Mouse (Mus musculus): ENCODE results near the gene Herpud1. TPM values are rescaled to one million over a fixed set of nuclear protein-coding genes. Genes with fewer than 3 reads are reported as not detected.

Herpud1 gene
- total RNA-seq, 2 experiments from 2014 or later = 68.3 to 78.2 TPM

DNA sequence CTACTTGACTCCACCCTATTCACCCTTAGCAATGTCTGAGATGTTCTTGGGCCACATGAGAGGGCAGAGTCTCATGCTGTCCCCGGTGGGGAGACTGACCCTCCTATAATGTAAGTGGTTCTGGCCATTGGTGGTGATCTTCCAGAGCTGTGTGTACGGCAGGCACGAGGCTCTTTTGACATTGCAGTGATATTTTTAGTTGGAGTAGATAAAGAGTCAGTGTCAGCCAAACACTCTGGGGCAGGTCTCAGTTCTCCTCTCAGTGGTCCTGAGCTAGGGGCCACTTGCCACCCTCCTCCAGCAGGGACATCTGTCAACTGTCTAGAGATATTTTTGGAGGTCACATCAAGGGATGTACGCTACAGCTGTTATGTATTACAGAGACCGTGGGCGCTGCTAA, 29.0 kb upstream of the Herpud1 start:
- no peak for DNase-seq (ENCODE audit: extremely low spot score in 1 of 2, low spot score in 2 of 2)
- TF ChIP-seq CTCF (IDR thresholded peaks at IDR 0.05) = no peak
- intact Hi-C loops (cut with DNase I) = no loop called here
- no peak overlapping the region for H3K27ac ChIP-seq
- no peak overlapping the region for H3K4me3 ChIP-seq

DNA sequence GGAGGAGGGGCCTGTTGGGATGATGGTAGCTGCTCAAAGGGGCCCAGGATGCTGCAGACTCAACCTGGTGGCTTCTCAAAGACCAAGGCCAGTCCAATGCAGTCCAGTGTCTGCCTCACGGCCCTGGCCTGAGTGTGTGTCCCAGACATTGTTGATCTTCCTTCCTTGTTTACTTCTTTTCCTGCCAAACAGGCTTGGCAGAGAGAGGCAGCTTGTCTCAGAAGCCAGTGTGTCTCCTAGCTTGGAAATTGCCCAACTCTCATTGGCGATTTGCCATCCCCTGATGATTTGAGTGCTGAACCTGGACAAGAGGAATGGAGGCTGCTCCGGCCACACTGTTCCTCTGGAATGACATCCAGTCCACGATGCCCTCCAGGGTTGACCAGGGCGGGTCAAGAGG, 27.7 kb upstream of the Herpud1 start:
- Histone ChIP-seq H3K27ac (no peak overlapping the region), H3K4me3 (no peak overlapping the region)
- intact Hi-C loops (cut with DNase I) = no loop called here
- no peak for TF ChIP-seq CTCF (IDR thresholded peaks at IDR 0.05)
- DNase-seq (ENCODE audit: extremely low spot score in 1 of 2, low spot score in 2 of 2) = peak; percentile 34 to 41

DNA sequence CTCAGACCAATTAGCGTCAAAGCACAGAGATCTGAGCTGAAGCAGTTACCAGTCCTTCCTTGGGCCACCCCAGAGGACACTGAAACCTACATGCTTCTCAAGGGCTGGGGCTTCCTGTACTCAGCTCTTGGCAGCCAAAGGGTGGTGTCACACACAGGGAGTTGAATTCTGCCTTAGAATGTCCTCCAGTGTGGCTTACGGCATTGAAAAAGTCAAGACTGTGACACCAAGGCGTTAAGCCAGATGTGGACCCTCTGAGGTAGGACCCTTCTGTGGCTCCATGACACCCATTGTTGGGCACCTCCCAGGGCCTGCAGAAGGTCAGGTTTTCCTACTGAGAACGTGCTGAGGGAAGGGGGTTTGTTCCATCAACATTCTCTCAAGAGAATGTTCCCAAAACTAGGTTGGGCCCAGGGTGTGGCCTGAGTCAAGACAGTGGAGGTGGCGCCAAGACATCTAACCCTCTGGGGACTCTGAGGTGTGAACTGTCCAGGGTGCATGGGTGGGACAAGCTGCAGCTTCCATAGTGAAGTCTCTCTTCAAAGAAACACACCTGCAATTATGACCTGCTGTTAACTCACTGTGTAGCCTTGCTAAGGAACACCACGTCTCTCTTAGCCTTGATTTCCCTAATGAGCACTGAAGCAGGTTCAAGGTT, 24.3 kb upstream of the Herpud1 start:
- no peak for DNase-seq (ENCODE audit: extremely low spot score in 1 of 2, low spot score in 2 of 2)
- intact Hi-C loops (cut with DNase I) = no loop called here

DNA sequence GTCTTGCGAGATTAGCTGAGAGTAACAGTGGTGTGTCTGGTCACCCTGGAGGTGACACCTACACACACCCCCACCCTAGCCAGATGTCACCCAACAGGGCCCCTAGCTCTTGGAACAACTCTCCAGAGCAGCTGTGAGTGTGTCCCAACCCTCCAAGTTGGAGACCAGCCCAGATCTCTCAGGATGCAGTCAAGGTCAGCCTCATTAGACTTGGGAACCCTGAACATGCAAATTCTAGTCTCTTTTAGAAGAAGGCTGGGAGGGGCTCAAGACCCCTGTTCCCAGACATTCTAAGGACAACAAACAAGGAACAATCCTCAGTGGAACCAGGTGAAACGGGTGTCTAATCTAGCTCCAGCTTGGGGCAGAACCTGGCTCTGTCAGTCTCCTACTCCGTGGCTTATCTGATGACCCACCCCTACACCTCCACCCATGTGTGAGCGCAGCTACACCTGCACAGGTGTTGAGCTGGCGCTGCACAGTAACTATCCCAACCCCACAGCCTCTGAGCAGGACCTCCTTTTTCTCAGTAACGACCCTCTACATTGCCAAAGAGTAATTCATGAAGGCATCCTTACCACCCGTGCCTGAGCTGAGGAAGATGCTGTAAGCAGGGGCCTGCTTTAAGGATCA, 23.5 kb upstream of the Herpud1 start:
- TF ChIP-seq CTCF (IDR thresholded peaks at IDR 0.05) = no peak
- DNase-seq (ENCODE audit: extremely low spot score in 1 of 2, low spot score in 2 of 2) = no peak
- Histone ChIP-seq H3K27ac (peak overlapping the region; percentile 71), H3K4me3 (no peak overlapping the region)
- intact Hi-C loops (cut with DNase I) = no loop called here

More for the DNA sequence above, 24.3 kb upstream of the Herpud1 start:
- no peak overlapping the region for H3K27ac ChIP-seq
- H3K4me3 ChIP-seq = no peak overlapping the region
- no peak for TF ChIP-seq CTCF (IDR thresholded peaks at IDR 0.05)

DNA sequence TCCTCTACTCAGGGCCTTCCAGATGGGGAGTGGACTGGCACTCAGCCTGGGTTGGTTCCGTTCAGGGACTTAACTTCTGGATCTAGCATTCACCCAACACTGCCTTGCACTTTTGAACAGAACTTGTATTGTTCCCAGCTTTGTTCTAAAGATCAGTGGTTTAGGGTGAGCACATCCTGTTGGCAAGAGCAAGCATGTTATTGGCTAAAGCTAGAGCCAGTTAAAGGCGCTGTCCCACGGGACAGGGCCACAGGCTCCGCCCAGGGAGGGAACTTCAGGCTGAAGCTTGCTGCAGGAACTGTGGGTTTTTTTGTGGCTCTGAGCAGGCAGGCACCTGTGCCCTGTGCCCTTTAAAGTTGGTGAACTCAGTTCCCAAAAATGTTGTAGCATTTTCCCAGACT, 22.9 kb upstream of the Herpud1 start:
- no peak for DNase-seq (ENCODE audit: extremely low spot score in 1 of 2, low spot score in 2 of 2)
- no peak for TF ChIP-seq CTCF (IDR thresholded peaks at IDR 0.05)
- Histone ChIP-seq H3K4me3 (no peak overlapping the region), H3K27ac (peak overlapping the region; percentile 71; the same call in 1 of the 2 replicates)
- intact Hi-C loops (cut with DNase I) = no loop called here

DNA sequence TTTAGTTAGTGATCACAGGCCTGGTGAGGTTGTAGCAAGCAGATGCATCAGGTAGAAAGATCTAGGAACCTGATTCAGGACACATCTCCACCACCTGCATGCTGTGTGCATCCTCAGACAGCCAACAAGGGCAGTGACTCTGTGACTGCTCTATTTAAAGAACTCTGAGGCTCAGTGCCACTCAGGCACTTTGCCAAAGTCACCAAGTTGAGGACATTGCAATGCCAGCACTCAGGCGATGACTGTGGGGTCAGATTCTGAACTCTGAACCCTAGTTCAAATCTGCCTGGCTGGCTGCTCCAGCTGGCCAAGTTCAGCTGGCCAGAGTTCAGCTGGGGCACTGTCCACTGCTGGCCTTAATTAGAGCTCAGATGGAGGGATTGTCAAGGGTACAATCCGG, 22.3 kb upstream of the Herpud1 start:
- intact Hi-C loops (cut with DNase I) = no loop called here
- DNase-seq (ENCODE audit: extremely low spot score in 1 of 2, low spot score in 2 of 2) = no peak
- Histone ChIP-seq H3K4me3 (no peak overlapping the region), H3K27ac (peak overlapping the region; percentile 56)
- no peak for TF ChIP-seq CTCF (IDR thresholded peaks at IDR 0.05)

DNA sequence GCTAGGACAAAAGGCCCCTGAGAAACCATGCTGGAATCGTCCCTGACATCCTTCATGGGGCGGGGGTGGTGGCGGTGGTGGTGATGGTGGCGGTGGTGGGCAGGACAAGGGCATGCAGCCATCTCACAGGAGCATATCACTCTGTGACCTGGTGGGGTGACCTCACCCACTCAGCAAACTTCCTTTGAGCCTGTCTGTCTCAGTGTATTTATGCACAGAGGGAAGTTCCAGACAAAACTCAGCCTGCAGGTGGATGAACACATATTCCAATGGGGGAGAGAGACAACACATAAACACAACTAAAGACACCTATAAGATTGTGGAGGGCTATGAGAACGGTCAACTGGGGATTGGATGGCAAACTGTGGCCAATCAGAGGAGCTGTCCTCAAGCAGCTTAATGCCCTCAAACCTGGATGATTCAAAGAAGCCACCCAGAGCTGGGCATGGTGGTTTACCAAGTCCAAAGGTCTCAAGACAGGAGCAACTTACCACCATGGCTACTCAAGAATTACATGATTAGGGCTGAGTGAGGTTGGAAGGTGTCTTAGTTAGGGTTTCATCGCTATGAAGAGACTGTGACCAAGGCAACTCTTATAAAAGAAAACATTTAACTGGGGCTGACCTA, 21.4 kb upstream of the Herpud1 start:
- no peak overlapping the region for H3K4me3 ChIP-seq
- no peak for TF ChIP-seq CTCF (IDR thresholded peaks at IDR 0.05)
- no peak overlapping the region for H3K27ac ChIP-seq
- DNase-seq (ENCODE audit: extremely low spot score in 1 of 2, low spot score in 2 of 2) = no peak
- intact Hi-C loops (cut with DNase I) = no loop called here

DNA sequence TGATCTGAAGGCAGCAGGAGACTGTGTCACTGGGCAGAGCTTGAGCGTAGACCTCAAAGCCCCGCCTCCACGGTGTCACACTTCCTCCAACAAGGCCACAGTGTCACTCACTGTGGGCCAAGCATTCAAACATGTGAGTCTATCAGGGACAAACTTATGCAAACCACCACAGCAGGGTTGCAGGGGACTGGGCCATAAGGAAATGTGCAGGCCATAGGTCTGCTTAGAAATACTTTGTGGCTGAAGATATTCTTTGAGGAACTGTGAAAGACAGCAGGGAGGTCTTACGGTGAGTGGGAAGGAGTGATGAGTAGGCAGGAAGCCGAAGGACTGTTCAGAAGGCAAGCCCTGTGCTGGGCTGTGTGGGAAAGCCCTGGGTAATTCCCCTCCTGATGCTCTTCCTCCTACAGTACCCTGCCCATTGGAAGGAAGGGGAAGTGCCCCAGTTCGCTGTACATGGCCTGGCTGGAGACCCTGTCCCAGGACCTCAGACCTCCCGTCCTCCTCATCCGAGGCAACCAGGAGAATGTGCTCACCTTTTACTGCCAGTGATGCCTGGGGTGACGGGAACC, 20.7 kb upstream of the Herpud1 start:
- no peak overlapping the region for H3K4me3 ChIP-seq
- H3K27ac ChIP-seq = no peak overlapping the region
- intact Hi-C loops (cut with DNase I) = no loop called here
- no peak for DNase-seq (ENCODE audit: extremely low spot score in 1 of 2, low spot score in 2 of 2)
- no peak for TF ChIP-seq CTCF (IDR thresholded peaks at IDR 0.05)

DNA sequence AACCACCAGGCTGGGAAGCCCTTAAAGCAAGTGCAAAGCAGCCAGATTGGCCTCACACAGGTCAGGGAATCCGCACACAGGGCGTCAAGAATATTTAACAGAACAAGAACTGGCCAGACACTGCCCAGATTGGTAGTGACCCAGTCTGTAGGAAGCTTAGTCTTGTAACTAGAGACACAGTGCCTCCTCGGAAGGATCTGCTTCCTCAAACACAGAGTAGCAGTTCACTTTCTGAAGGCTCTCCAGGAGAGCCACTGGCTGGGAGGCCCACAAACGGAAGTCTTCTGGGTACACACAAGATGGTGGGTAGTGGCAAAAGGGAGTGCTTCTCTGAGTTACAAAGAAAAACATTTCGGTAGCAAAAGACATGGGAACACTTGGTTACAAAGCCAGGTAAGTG, 15.4 kb upstream of the Herpud1 start:
- no peak for TF ChIP-seq CTCF (IDR thresholded peaks at IDR 0.05)
- Histone ChIP-seq H3K27ac (no peak overlapping the region), H3K4me3 (no peak overlapping the region)
- intact Hi-C loops (cut with DNase I) = no loop called here
- DNase-seq (ENCODE audit: extremely low spot score in 1 of 2, low spot score in 2 of 2) = no peak

DNA sequence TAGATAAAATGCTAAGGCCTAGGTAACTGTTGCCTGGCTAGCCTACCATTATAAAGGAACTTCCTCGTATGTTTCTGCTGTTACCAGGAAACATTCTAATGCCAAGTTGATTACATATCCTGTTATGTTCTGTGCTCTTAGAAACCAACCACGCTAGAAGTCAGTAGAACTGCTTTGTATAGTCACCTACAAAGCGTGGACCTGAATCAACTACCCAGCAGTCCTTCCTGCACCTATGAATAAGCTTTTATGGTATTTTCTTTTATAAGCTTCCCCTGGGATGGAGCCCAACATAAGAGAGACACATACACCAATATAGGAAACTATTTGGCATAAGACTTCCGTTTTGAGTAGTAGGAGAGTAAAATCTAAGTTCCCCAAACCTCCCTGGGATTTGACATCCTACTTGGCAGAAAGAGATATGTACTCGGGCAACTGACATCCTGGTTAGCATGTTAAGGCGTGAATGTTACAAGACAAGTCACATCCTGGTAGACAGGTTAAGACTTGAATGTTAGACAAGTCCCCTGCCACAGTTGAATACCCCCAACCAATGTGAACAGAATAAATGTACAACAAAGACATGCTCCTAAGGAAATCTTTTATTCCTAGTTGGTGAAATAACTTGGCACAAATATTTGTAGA, 13.2 kb upstream of the Herpud1 start:
- no peak overlapping the region for H3K27ac ChIP-seq
- intact Hi-C loops (cut with DNase I) = no loop called here
- H3K4me3 ChIP-seq = no peak overlapping the region
- TF ChIP-seq CTCF (IDR thresholded peaks at IDR 0.05) = no peak
- DNase-seq (ENCODE audit: extremely low spot score in 1 of 2, low spot score in 2 of 2) = no peak

DNA sequence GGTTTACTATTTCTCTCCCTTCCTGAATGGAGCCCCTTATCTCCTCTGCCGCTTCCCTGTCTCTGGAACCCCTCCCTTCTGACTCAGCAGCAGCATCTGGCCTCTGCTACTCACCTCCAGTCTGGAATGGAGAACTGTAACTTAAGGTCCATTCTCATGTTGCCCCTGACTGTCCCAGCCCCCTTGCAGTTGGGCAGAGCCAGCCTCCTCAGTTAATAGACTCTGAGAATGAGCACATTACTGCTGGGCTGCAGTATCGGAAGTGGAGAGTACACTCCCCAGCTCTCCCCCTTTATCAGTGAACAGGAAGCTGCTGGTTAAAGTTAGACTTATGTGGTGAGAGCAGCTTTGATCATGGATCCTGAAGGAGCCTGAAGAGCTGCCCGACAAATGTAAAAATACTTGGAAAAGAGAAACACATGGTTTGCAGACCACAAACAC, 10.7 kb upstream of the Herpud1 start:
- intact Hi-C loops (cut with DNase I) = no loop called here

DNA sequence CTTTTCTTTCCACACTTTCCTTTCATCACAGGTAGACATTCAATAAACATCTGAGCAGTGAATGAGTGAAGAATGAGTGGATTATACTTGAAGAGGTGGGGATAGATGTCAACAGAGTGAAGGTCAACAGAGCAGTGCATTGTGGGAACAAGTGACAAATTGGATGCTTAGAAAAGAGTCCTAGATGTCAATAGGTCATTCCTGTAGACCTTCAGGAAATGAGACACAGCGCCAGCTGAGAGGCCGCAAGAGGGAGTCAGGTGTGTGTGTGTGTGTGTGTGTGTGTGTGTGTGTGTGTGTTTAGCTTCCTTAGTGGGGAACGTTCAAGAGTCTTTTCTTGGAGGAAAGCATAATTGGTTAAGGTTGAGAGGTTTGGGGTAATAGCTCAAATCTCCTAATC, 10.1 kb upstream of the Herpud1 start:
- H3K4me3 ChIP-seq = no peak overlapping the region
- no peak for DNase-seq (ENCODE audit: extremely low spot score in 1 of 2, low spot score in 2 of 2)
- intact Hi-C loops (cut with DNase I) = no loop called here
- TF ChIP-seq CTCF (IDR thresholded peaks at IDR 0.05) = no peak
- no peak overlapping the region for H3K27ac ChIP-seq

More for the DNA sequence above, 10.7 kb upstream of the Herpud1 start:
- H3K4me3 ChIP-seq = no peak overlapping the region
- TF ChIP-seq CTCF (IDR thresholded peaks at IDR 0.05) = no peak
- H3K27ac ChIP-seq = no peak overlapping the region
- no peak for DNase-seq (ENCODE audit: extremely low spot score in 1 of 2, low spot score in 2 of 2)

Data from left cerebral cortex, adult 2 months (tissue).